Mouse (Mus musculus) myocyte (in vitro differentiated cells): ENCODE measurements around the gene Nkapd1.

Source experiments
- E2F4 ChIP-seq: IDR thresholded peaks from one replicate; pipeline ENCODE4 v1.6.1; 2011; ENCODE audit warnings: mild to moderate bottlenecking, control low read depth, moderate library complexity; ENCODE audit not compliant: insufficient read depth
- MAX ChIP-seq: IDR thresholded peaks from one replicate; pipeline ENCODE4 v1.6.1; 2011; ENCODE audit warnings: low read depth, mild to moderate bottlenecking, control low read depth
- TCF12 ChIP-seq: IDR thresholded peaks from one replicate; pipeline ENCODE4 v1.6.1; 2011; ENCODE audit warnings: mild to moderate bottlenecking, control low read depth; ENCODE audit not compliant: poor library complexity, insufficient read depth, severe bottlenecking
- USF1 ChIP-seq: IDR thresholded peaks from one replicate; pipeline ENCODE4 v1.6.1; 2011; ENCODE audit warnings: low read depth, mild to moderate bottlenecking, control low read depth, moderate library complexity

GRCm38 (mm10) chr9:50596973-50597372 lies 20.3 kb downstream of the Nkapd1 start:
- TF ChIP-seq USF1 (no peak), TCF12 (no peak), MAX (no peak), E2F4 (no peak)
